Mouse (Mus musculus) fibroblast of lung, adult 2 months (primary cell): ENCODE data around the gene Dnm1.

Experiments used
- DNase-seq: peaks from one replicate; pipeline ENCODE4 v3.0.0-alpha.2; 2011; ENCODE audit warnings: low read depth

Dnm1 gene

DNA sequence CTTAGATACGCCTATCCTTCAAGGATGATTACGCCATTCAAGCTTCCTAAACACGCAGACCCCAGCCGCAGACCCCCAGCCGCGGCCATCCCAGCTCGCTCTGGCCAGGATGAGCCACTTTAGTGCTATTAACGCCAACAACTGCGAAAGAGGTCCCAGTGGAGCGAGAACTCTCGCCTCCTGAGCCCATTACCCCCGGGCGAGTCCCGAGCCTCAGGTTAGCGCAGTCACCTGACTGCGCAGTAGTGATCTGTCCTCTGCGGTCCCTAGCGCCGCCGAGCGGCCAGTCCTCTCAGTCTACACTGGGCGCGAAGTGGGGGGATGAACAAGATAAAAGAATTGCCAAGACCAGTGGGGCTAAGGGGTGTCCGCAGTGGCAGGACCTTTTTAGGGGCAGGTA, 8.3 kb upstream of the Dnm1 start:
- DNase-seq = no peak

DNA sequence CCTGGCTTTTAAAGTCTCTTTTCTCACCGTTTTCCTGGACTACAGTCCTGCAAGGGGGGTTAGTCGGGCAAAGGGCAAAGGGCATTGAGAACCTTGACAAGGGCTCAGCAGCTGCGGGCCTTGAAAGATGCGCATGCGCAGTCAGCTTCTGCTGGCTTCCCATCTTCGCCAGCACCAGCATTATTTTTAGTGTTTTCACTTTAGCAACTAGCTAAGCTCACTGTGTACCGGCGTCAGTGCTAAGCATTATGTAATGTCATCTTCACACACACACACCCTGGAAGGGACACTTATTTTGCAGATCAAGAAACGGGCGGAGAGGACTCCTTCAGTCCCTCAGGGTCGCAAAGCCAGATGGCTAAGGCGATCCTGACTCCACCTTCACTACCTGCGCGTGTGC, 7.6 kb upstream of the Dnm1 start:
- DNase-seq = no peak

- DNase-seq = no peak
Observed at GRCm38 (mm10) chr2:32358381-32358780, 5.2 kb upstream of the Dnm1 start.

DNA sequence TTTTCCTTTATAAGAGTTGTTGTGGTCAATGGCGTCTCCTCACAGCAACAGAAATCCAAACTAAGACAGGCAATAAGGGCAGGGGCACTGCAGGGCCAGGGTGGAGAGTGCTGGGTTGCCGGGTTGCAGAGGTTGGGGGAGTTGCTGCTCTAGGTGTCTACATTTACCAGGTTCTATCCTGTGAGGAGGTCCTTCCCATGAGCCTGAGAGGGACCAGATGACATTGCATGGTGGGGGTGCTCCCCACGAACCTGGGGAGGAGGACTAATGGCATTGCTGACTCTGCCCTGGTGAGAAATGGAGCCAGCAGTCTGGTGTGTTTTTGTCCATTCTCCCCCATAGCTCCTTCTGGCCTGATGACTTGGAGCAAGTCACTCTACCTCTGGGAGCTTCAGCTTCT, 4.6 kb upstream of the Dnm1 start:
- no peak for DNase-seq

- no peak for DNase-seq
Observed at GRCm38 (mm10) chr2:32356216-32356615, 3.1 kb upstream of the Dnm1 start.

GRCm38 (mm10) chr2:32354336-32354895, 1.3 kb upstream of the Dnm1 start:
- no peak for DNase-seq

GRCm38 (mm10) chr2:32353836-32354235, 698 bp upstream of the Dnm1 start:
- DNase-seq = no peak

GRCm38 (mm10) chr2:32352151-32353006, 759 bp downstream of the Dnm1 start, which contains the start of gene Ciz1:
Gene Ciz1, plus strand, starts transcription at chr2:32352327.
- DNase-seq = no peak

- no peak for DNase-seq
Observed at GRCm38 (mm10) chr2:32351471-32351961, 1.6 kb downstream of the Dnm1 start.

- DNase-seq = no peak
Observed at GRCm38 (mm10) chr2:32350471-32351051, 2.6 kb downstream of the Dnm1 start.

GRCm38 (mm10) chr2:32349625-32350255, 3.4 kb downstream of the Dnm1 start:
- no peak for DNase-seq

- DNase-seq = no peak
Observed at GRCm38 (mm10) chr2:32348311-32348710, 4.8 kb downstream of the Dnm1 start.

DNA sequence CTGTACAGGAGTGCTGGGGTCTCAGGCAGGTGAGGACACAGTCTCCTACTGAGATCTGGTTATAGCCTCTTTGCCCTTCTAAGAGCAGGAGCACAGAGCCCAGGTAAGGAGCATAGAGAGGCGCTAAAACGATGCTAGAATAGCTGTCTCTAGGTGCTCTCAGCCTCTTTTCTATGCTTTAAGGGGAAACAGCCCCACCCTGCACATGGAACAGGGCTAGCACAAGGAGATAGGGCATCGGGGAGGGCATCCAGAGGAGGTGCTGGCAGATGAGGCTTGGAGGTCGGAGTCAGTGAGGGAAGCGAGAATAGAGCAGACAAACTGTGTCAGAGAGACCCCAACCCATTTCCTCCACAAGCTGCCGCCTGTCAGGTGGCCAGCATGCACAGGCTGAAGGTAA, 6.1 kb downstream of the Dnm1 start:
- DNase-seq = no peak

- no peak for DNase-seq
Observed at GRCm38 (mm10) chr2:32344598-32345321, 8.4 kb downstream of the Dnm1 start.

- DNase-seq = no peak
Observed at GRCm38 (mm10) chr2:32344056-32344455, 9.1 kb downstream of the Dnm1 start.

GRCm38 (mm10) chr2:32343351-32343671, 9.8 kb downstream of the Dnm1 start:
- DNase-seq = no peak

DNA sequence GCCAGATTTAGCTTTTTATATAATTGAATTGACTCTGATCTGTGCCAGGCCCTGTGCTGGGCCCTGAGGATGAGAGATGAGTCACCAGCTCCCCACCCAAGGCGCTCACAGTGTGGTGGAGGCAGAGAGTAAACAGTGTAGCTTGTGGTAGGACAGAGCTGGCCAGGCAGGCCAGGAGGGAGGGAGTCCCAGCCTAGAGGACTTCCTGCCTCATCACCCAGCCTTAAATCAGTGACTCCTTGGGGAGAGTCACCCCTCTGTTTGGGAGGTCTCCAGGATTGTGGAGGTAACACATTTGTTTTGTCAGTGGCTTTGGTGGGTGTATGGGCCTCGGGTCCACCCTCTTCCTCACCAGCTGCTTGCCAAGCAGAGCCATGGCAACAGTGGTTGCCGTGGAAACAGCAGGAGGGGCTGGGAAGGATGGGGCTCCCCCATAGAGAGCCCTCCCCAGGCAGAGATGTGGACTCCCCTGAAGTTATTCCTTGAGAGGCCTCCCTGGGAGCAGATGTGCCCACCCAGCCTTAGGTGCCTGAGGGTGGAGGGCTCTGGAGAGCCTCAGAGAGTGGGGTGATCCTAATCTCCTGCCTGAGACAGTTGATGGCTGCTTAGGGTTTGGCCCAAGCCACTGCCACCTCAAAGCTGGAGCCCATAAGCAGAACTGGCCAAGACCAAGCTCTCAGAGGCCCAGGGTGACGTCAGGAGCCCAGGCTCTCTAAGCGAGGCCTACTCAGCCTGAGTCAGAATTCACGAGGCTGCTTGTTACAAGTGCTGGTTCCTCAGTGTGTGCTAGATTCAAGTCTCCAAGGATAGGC, 10.4 kb downstream of the Dnm1 start:
- DNase-seq = peak; percentile 95

GRCm38 (mm10) chr2:32342039-32342438, 11.1 kb downstream of the Dnm1 start:
- no peak for DNase-seq

- DNase-seq = no peak
Observed at GRCm38 (mm10) chr2:32341634-32341939, 11.6 kb downstream of the Dnm1 start.

DNA sequence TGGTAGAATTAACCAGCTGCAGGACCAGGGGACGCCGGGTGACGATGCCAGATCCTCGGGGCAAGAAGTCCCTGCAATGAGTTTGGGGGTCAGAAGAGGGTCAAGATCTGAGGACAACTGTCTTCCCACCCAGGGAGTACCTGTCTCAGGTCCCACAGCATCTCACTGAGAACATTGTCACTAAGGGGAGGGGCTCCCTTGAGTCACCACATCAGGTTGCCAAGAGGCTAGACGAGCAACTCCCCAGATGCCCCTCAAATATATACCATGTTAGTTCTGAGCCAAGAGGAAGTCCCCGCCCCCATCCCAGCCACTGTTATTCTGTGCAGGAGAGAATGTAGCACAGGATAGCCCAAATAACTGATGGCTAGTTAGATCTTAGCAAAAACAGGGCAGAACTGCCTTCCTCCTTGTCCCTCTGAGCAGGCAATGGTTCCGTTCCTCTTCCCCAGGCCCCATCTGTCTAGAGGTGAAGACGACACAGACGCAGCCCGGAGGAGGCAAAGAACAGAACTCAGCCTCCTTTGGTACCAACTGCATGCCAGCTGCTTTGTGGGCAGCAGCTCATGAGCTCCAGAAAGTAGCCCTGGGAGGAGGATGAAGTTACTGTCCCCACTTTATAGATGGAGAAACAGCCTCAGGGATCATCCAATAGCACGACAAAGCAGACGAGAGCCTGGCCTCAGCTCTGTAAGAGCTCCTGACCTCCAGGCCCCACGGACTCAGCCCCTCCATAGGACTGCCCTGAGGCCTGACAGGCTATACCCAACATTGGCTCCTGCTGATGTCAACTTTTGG, 12.1 kb downstream of the Dnm1 start:
- DNase-seq = no peak
